Mouse (Mus musculus) small intestine, adult 2 months (tissue): ENCODE results near the gene Olfr1135. TPM values are rescaled to one million over a fixed set of nuclear protein-coding genes. Genes with fewer than 3 reads are reported as not detected.

ENCODE experiments used
- H3K27ac ChIP-seq: fragments of 200-500 bp; 2 replicates; pipeline ENCODE4 v1.5.1; 2012; ENCODE audit warnings: low read depth, low read length, control low read depth, inconsistent platforms; ENCODE audit not compliant: insufficient read depth
- H3K27me3 ChIP-seq: fragments of 200-500 bp; 2 replicates; pipeline ENCODE4 v1.6.1; 2012; ENCODE audit warnings: mild to moderate bottlenecking, moderate library complexity, low read length, inconsistent platforms; ENCODE audit not compliant: control insufficient read depth, insufficient read depth
- H3K36me3 ChIP-seq: fragments of 200-500 bp; 2 replicates; pipeline ENCODE4 v1.6.1; 2012; ENCODE audit warnings: mild to moderate bottlenecking, low read length, control low read depth, inconsistent platforms; ENCODE audit not compliant: control insufficient read depth, insufficient read depth
- H3K4me1 ChIP-seq: fragments of 200-500 bp; 2 replicates; pipeline ENCODE4 v1.6.1; 2012; ENCODE audit warnings: low read length, inconsistent platforms, mixed read lengths; ENCODE audit not compliant: control insufficient read depth, insufficient read depth, insufficient read length
- H3K4me3 ChIP-seq: fragments of 200-500 bp; 2 replicates; pipeline ENCODE4 v1.5.1; 2012; ENCODE audit warnings: low read depth, mild to moderate bottlenecking, control low read depth, inconsistent platforms, low read length, moderate library complexity
- CTCF ChIP-seq: fragments of 200-500 bp; IDR thresholded peaks from 2 replicates; pipeline ENCODE4 v1.5.1; 2012; ENCODE audit warnings: low read depth, mild to moderate bottlenecking, control low read depth, inconsistent platforms, low read length, moderate library complexity, mixed read lengths; ENCODE audit not compliant: insufficient replicate concordance, insufficient read length; ENCODE audit errors: extremely low read depth
- POLR2A ChIP-seq: fragments of 200-500 bp; IDR thresholded peaks from 2 replicates; pipeline ENCODE4 v1.6.1; 2012; ENCODE audit warnings: low read depth, mild to moderate bottlenecking, control low read depth, inconsistent platforms, low read length, moderate library complexity
- WGBS: fragments of 180-500 bp; shearing (Covaris S2); methylation state at CpG from one replicate; pipeline ENCODE4 v1.1.7; 2018; 5-methylcytosine and 5-hydroxymethylcytosine counted together
- polyA plus RNA-seq: library from polyadenylated mRNA; depleted of rRNA; stranded (reverse); fragments of >200 nt; gene quantifications from 2 replicates; pipeline ENCODE4 v1.2.3, GENCODE M21; 2012; rRNA removed

Olfr1135 gene
- polyA plus RNA-seq, 1 experiment, result not detected

DNA sequence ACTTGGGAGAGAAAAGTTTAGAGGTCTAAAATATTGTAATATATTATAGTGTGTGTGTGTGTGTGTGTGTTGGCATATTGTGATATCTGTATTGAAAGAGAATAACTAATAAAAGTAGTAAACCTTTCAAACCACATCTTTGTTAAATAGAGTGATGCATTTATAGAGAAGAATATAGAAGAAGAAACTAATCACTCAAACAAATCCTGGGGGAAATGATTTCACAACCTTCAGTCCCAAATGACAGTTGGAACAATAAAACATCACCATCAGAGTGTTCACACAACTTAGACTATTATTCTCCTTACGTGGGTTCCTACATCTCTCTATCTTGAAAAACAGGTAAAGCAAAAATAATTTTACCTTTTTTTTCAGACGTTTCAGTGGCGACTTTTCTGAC lies 46.7 kb downstream of the Olfr1135 start, which contains the start of gene Olfr1131:
Gene Olfr1131, plus strand, starts transcription at position 301 of the 400 bp plus-strand sequence.
- H3K36me3 ChIP-seq, result no peaks in the 10 kb centered on the region
- WGBS, result 68% methylated on average over 3 of the region's 3 CpGs

More for the DNA sequence above, 46.7 kb downstream of the Olfr1135 start, which contains the start of gene Olfr1131:
- Histone ChIP-seq H3K4me3 (no peak within 1 kb of the TSS), H3K4me1 (no peaks in the 10 kb centered on the region), H3K27me3 (no peaks in the 10 kb centered on the region), H3K27ac (no peak within 1 kb of the TSS)
- no peak for TF ChIP-seq POLR2A
- no peak for TF ChIP-seq CTCF

Other genes starting within 250 kb of the Olfr1135 start
- gene Olfr1124, start 243.4 kb downstream of the Olfr1135 start, polyA plus RNA-seq, result not detected in 2 replicates
- gene Olfr1126, start 219.7 kb downstream of the Olfr1135 start, polyA plus RNA-seq, result not detected in 2 replicates
- not detected in 2 replicates for gene Pramel7, start 176.6 kb downstream of the Olfr1135 start, polyA plus RNA-seq
- gene Pramel6, start 167.1 kb downstream of the Olfr1135 start, polyA plus RNA-seq, result not detected in 2 replicates
- gene Olfr153, start 141.9 kb downstream of the Olfr1135 start, polyA plus RNA-seq, result not detected in 2 replicates
- gene Olfr1128, start 128.1 kb downstream of the Olfr1135 start, polyA plus RNA-seq, result not detected in 2 replicates
- not detected in 2 replicates for gene Olfr1129, start 99.8 kb downstream of the Olfr1135 start, polyA plus RNA-seq
- not detected in 2 replicates for gene Olfr1130, start 67.5 kb downstream of the Olfr1135 start, polyA plus RNA-seq
- gene Olfr1131, start 46.6 kb downstream of the Olfr1135 start, polyA plus RNA-seq, result not detected in 2 replicates
- gene Olfr1132, start 36.1 kb downstream of the Olfr1135 start, polyA plus RNA-seq, result not detected in 2 replicates
- gene Olfr1133, start 26.3 kb downstream of the Olfr1135 start, polyA plus RNA-seq, result not detected in 2 replicates
- not detected in 2 replicates for gene Olfr1134, start 15.2 kb downstream of the Olfr1135 start, polyA plus RNA-seq
- not detected in 2 replicates for gene Olfr1136, start 20.3 kb upstream of the Olfr1135 start, polyA plus RNA-seq
- gene Olfr1137, start 39.5 kb upstream of the Olfr1135 start, polyA plus RNA-seq, result not detected in 2 replicates
- gene Olfr1138, start 66.3 kb upstream of the Olfr1135 start, polyA plus RNA-seq, result not detected in 2 replicates
- not detected in 2 replicates for gene Olfr1140, start 70.1 kb upstream of the Olfr1135 start, polyA plus RNA-seq
- not detected in 2 replicates for gene Olfr1141, start 80.3 kb upstream of the Olfr1135 start, polyA plus RNA-seq
- not detected in 2 replicates for gene Olfr152, start 105.8 kb upstream of the Olfr1135 start, polyA plus RNA-seq
- not detected in 2 replicates for gene Olfr1143, start 126.9 kb upstream of the Olfr1135 start, polyA plus RNA-seq
- not detected in 2 replicates for gene Olfr1145, start 136.2 kb upstream of the Olfr1135 start, polyA plus RNA-seq
- not detected in 2 replicates for gene Olfr1148, start 156.9 kb upstream of the Olfr1135 start, polyA plus RNA-seq
- gene Olfr1150-ps1, start 170.3 kb upstream of the Olfr1135 start, polyA plus RNA-seq, result not detected in 2 replicates
- gene Olfr1151, start 182.2 kb upstream of the Olfr1135 start, polyA plus RNA-seq, result not detected in 2 replicates
- gene Olfr1152, start 192.8 kb upstream of the Olfr1135 start, polyA plus RNA-seq, result not detected in 2 replicates
- gene Olfr1153, start 221.3 kb upstream of the Olfr1135 start, polyA plus RNA-seq, result not detected in 2 replicates
- gene Olfr1154, start 231.5 kb upstream of the Olfr1135 start, polyA plus RNA-seq, result not detected in 2 replicates